Mouse (Mus musculus) embryonic facial prominence, embryonic 13.5 days (tissue): ENCODE measurements around the gene Vmn1r26. TPM values are rescaled to one million over a fixed set of nuclear protein-coding genes. Genes with fewer than 3 reads are reported as not detected.
"Not testable (repeated sequence)": the region's sequence is repeated elsewhere in the genome, so short reads cannot be mapped to it uniquely, and the experiment has no call there.

ENCODE experiments used
- ATAC-seq: fragments of 200-750 bp; cut with Nextera tagmentation; 2 replicates; pipeline ENCODE4 v1.8.0; 2017; ENCODE audit warnings: low read depth; ENCODE audit not compliant: insufficient number of reproducible peaks, insufficient read depth, low FRiP score, low TSS enrichment
- H3K27ac ChIP-seq: fragments of 300-500 bp; sonication (generic); 2 replicates; pipeline ENCODE4 v1.5.1; 2015; ENCODE audit warnings: moderate library complexity, mild to moderate bottlenecking, inconsistent platforms
- H3K27me3 ChIP-seq: fragments of 300-500 bp; sonication (generic); 2 replicates; pipeline ENCODE4 v1.6.1; 2015; ENCODE audit warnings: mild to moderate bottlenecking, inconsistent platforms
- H3K36me3 ChIP-seq: fragments of 300-500 bp; sonication (generic); 2 replicates; pipeline ENCODE4 v1.6.1; 2015; ENCODE audit warnings: mild to moderate bottlenecking, inconsistent platforms
- H3K4me1 ChIP-seq: fragments of 300-500 bp; sonication (generic); 2 replicates; pipeline ENCODE4 v1.6.1; 2015; ENCODE audit warnings: inconsistent platforms
- H3K4me2 ChIP-seq: fragments of 300-500 bp; sonication (generic); 2 replicates; pipeline ENCODE4 v1.6.1; 2015; ENCODE audit warnings: moderate library complexity, mild to moderate bottlenecking, inconsistent platforms
- H3K4me3 ChIP-seq: fragments of 300-500 bp; sonication (generic); 2 replicates; pipeline ENCODE4 v1.5.1; 2015; ENCODE audit warnings: mild to moderate bottlenecking, inconsistent platforms
- H3K9ac ChIP-seq: fragments of 300-500 bp; sonication (generic); 2 replicates; pipeline ENCODE4 v1.6.1; 2015; ENCODE audit warnings: mild to moderate bottlenecking, inconsistent platforms
- H3K9me3 ChIP-seq: fragments of 300-500 bp; sonication (generic); 2 replicates; pipeline ENCODE4 v1.6.1; 2016; ENCODE audit warnings: inconsistent platforms
- WGBS: fragments of 180-500 bp; shearing (Covaris S2); methylation state at CpG from one replicate; pipeline ENCODE4 v1.1.7; 2015; ENCODE audit warnings: mixed read lengths; 5-methylcytosine and 5-hydroxymethylcytosine counted together
- polyA plus RNA-seq: library from polyadenylated mRNA; unstranded; fragments of >200 nt; fragmentation: Nextera tagmentation; extraction: Ambion mirVana; gene quantifications from 2 replicates; pipeline ENCODE4 v1.2.1, GENCODE M21; 2015

Gene Vmn1r26
- not detected in 2 replicates for polyA plus RNA-seq

GRCm38 (mm10) chr6:58015059-58015458 is at the start of gene Vmn1r26:
TSS of gene Vmn1r26 (minus strand) at chr6:58015159.
- Histone ChIP-seq H3K27ac (no peak within 1 kb of the TSS), H3K4me1 (no peaks in the 10 kb centered on the region), H3K4me2 (no peak within 1 kb of the TSS), H3K36me3 (no peaks in the 10 kb centered on the region), H3K9me3 (no peaks in the 10 kb centered on the region), H3K4me3 (no peak within 1 kb of the TSS), H3K9ac (no peak within 1 kb of the TSS), H3K27me3 (no peaks in the 10 kb centered on the region)
- 88% methylated on average over 1 of the region's 1 CpGs for WGBS
- no peak for ATAC-seq

- no peaks in the 10 kb centered on the region for H3K36me3 ChIP-seq
- no peak overlapping the region for H3K27ac ChIP-seq
- H3K4me3 ChIP-seq, result no peak overlapping the region
- no peaks in the 10 kb centered on the region for H3K27me3 ChIP-seq
- no peak overlapping the region for H3K4me2 ChIP-seq
- no peaks in the 10 kb centered on the region for H3K9me3 ChIP-seq
- H3K9ac ChIP-seq, result no peak overlapping the region
- H3K4me1 ChIP-seq, result no peaks in the 10 kb centered on the region
- ATAC-seq, result no peak
These were observed 29.1 kb upstream of the Vmn1r26 start for GRCm38 (mm10) chr6:58044025-58044424.

GRCm38 (mm10) chr6:58017478-58017877 is 2.5 kb upstream of the Vmn1r26 start:
- ATAC-seq, H3K4me3 ChIP-seq: not testable (repeated sequence)
- WGBS, result 92% methylated on average over 21 of the region's 21 CpGs

GRCm38 (mm10) chr6:57980710-57981109 is 34.2 kb downstream of the Vmn1r26 start, which contains the start of gene Vmn1r25:
TSS of gene Vmn1r25 (minus strand) at chr6:57980810.
- no peak within 1 kb of the TSS for H3K27ac ChIP-seq
- H3K27me3 ChIP-seq, result no peaks in the 10 kb centered on the region
- H3K36me3 ChIP-seq, result no peaks in the 10 kb centered on the region
- H3K4me2 ChIP-seq, result no peak within 1 kb of the TSS
- ATAC-seq, result no peak
- H3K9ac ChIP-seq, result no peak within 1 kb of the TSS
- no peaks in the 10 kb centered on the region for H3K4me1 ChIP-seq
- WGBS, result 57% methylated on average over 3 of the region's 3 CpGs
- H3K4me3 ChIP-seq, result no peak within 1 kb of the TSS
- H3K9me3 ChIP-seq, result no peaks in the 10 kb centered on the region

More at GRCm38 (mm10) chr6:58017478-58017877, 2.5 kb upstream of the Vmn1r26 start:
- not testable (repeated sequence) for H3K4me2 ChIP-seq, H3K4me1 ChIP-seq, H3K27ac ChIP-seq, H3K27me3 ChIP-seq, H3K9ac ChIP-seq, H3K9me3 ChIP-seq, H3K36me3 ChIP-seq

- not testable (repeated sequence) for H3K4me2 ChIP-seq, H3K27ac ChIP-seq, H3K27me3 ChIP-seq, H3K4me1 ChIP-seq, H3K4me3 ChIP-seq, H3K36me3 ChIP-seq, H3K9me3 ChIP-seq, ATAC-seq, H3K9ac ChIP-seq
- WGBS, result 69% methylated on average over 1 of the region's 1 CpGs
These were observed 53.6 kb downstream of the Vmn1r26 start, which contains the start of gene Vmn1r24 for GRCm38 (mm10) chr6:57961403-57961802. TSS of gene Vmn1r24 (minus strand) at chr6:57961503.

Other genes with a start within 250 kb of the Vmn1r26 start
- gene Vopp1, start 190.0 kb downstream of the Vmn1r26 start, polyA plus RNA-seq, result 54.2 and 58.3 TPM in 2 replicates
- not detected in 2 replicates for gene Vmn1r21, start 164.8 kb downstream of the Vmn1r26 start, polyA plus RNA-seq
- not detected in 2 replicates for gene Vmn1r22, start 107.1 kb downstream of the Vmn1r26 start, polyA plus RNA-seq
- not detected in 2 replicates for gene Vmn1r23, start 88.3 kb downstream of the Vmn1r26 start, polyA plus RNA-seq
- not detected in 2 replicates for gene Vmn1r24, start 53.7 kb downstream of the Vmn1r26 start, polyA plus RNA-seq
- not detected in 2 replicates for gene Vmn1r25, start 34.3 kb downstream of the Vmn1r26 start, polyA plus RNA-seq
- not detected in 2 replicates for gene Vmn1r27, start 203.7 kb upstream of the Vmn1r26 start, polyA plus RNA-seq
- not detected in 2 replicates for gene Vmn1r28, start 246.9 kb upstream of the Vmn1r26 start, polyA plus RNA-seq